Mouse (Mus musculus) splenic B cell, adult 2 months (primary cell): ENCODE data around the gene Nudt2.
"Not testable (repeated sequence)": the region's sequence is repeated elsewhere in the genome, so short reads cannot be mapped to it uniquely, and the experiment has no call there.

Source experiments
- DNase-seq: peaks from one replicate; pipeline ENCODE4 v3.0.0-alpha.2; 2011; ENCODE audit warnings: low read depth, low spot score
- H3K27me3 ChIP-seq: 2 replicates; pipeline ENCODE4 v1.6.1; 2012; ENCODE audit warnings: mild to moderate bottlenecking, low read length, moderate library complexity, mixed read lengths; ENCODE audit not compliant: control insufficient read depth, poor library complexity, insufficient read depth, severe bottlenecking
- H3K36me3 ChIP-seq: 2 replicates; pipeline ENCODE4 v1.6.1; 2012; ENCODE audit warnings: mild to moderate bottlenecking, low read length, moderate library complexity, mixed read lengths; ENCODE audit not compliant: control insufficient read depth, poor library complexity, insufficient read depth, severe bottlenecking

The Nudt2 gene

DNA sequence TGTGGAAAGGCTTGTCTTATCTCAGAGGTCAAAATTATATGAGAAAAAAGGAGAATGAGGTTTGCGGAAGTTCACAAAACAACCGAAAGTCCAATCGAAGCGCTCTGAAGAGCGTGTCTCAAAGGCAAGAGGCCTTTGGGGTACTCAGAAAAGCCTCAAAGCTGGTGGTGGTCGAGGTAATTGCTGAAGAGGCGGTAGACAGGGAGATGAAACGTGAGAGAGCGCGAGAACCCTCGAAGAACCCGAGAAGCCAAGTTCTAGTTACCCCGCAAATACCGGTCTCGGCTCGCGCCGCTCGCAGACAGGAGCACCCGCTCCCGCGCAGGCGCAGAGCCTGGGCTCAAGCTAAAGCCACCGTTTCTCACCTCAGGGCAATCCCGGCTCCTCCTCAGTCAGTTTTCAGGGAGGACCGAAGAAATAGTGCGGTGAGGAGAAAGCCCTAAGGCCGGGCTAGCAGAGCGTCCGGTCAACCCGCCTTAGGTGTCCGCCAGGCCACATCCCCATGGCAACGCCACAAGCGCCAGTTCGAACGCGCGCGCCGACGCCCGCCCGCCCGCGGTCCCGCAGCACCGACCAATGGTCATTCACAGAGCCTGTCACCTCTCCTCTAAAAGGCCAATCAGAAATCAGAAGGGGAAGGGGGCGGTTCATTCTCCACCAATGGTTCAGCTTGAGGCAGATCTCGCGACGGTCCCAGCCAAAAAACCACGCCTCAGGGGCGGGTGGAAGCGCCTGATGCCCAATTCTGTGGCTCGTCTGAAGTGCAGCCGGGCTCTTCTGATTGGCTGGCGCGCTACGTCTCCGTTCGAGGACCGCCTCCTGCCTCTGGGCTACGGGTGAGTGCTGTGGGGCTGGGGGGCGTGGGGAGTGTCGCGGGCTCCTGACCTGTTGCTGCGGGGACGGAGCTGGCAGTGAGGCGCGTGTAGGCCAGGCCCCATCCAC lies at the start of gene Nudt2, which contains the start of gene Kif24:
TSS of gene Nudt2 (plus strand) at position 807 of the 942 bp plus-strand sequence.
TSS of gene Kif24 (minus strand) at position 543 of the 942 bp plus-strand sequence.
- Histone ChIP-seq H3K27me3 (no peaks in the 10 kb centered on the region), H3K36me3 (no peaks in the 10 kb centered on the region)
- DNase-seq: peak; percentile 99

DNA sequence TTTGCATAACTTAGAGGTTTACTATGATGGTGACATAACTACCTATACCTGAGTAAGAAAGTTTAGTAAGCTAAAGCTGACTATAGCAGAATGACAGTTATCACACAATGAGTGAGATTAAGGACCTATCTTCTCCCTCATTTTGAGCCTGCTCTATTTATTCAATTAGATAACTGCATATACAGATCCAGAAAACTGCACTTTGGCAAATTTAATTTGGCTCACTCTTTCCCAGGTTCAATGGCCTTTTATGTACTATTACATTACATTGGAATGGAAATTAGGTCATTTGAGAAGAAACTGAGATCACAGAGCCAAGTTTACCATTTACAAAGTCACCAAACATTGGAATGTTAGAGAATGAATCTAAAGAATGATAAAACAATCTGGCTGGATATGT lies 48.0 kb upstream of the Nudt2 start:
- DNase-seq: no peak
- Histone ChIP-seq H3K36me3 (no peaks in the 10 kb centered on the region), H3K27me3 (no peaks in the 10 kb centered on the region)

DNA sequence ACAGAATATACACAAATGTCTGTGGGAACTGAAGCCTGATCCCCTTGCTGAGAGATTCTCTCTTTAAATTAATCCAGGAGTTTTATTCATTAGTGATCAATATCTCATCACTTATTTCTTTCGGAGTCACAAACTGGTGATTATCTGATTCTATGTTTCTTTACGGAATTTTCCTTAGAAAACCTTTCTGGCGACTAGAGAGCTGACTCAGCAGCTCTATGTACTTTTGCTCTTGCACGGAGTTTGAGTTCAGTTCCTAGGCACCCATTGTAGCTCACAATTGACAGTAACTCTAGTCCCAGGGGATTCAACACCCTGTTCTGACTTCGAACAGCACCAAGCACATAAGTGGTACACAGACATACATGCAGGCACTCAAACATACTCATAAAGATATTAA lies 26.0 kb upstream of the Nudt2 start:
- H3K27me3 ChIP-seq: no peaks in the 10 kb centered on the region
- DNase-seq: no peak
- no peaks in the 10 kb centered on the region for H3K36me3 ChIP-seq

DNA sequence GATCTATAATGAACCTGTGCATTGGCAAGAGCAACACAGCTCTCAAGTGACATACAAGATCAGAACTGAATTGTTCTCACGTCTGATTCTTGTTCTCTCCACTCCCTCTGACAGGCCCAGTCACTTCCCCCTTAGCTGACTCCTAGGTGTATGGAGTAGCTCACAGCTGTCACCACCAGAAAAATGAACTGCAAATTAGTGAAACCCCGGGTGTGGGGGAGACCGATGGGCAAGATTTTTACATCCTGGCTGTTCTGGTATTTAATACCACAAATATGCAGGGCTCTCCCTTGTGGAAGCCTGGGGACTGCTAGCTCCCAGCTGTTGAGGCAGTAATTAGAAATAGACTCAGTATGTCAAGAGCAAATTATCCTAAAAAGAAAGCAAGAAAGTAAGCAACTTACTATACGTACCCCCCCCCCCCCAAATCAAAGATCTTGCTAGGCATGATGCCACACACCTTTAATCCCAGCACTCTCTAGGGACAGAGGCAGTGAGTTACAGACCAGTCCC lies 22.1 kb upstream of the Nudt2 start:
- H3K36me3 ChIP-seq: 0 out of 2 replicates have a peak, but pooled peaks cover 1% of the 10 kb centered on the region
- no peak for DNase-seq
- H3K27me3 ChIP-seq: no peaks in the 10 kb centered on the region

DNA sequence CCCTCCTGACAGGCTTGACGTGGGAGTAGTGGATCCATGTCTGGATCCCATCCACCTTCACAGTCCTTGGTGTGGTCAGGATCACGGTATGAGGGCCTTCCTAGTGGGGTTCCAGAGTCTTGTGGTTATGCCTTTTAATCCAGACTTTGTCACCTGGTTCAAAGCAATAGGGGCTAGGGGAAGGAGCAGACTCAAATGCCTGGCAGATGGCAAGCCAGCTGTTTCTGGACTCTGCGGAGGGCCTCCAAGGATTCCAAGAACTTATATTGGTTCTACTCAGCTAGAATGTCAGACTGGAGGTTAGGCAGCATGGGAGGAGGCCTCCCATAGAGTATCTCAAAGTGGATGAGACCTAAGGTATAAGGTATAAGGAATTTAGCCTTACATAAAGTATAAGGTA lies 17.4 kb upstream of the Nudt2 start:
- DNase-seq: no peak
- 0 out of 2 replicates have a peak, but pooled peaks cover 1% of the 10 kb centered on the region for H3K36me3 ChIP-seq

DNA sequence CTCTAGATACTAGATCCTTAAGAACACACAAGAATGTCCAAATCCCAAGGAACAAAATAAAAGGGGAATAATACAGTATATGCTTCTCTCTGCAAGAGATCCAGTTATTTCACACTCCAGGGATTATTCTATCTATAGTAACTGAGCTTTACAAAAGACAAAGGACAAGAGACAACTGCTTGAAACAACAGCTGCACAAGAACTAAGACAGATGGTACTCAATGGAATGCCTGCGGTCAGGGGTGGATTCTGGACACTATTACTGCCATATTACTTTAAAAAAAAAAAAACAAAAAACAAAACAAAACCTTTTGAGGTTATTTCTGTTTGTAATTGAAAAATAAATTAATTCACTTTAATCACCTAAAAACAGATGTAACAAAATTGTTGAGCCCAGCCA lies 4.3 kb upstream of the Nudt2 start:
- H3K36me3 ChIP-seq: no peaks in the 10 kb centered on the region
- no peaks in the 10 kb centered on the region for H3K27me3 ChIP-seq

More for the DNA sequence above, 17.4 kb upstream of the Nudt2 start:
- H3K27me3 ChIP-seq: no peaks in the 10 kb centered on the region

DNA sequence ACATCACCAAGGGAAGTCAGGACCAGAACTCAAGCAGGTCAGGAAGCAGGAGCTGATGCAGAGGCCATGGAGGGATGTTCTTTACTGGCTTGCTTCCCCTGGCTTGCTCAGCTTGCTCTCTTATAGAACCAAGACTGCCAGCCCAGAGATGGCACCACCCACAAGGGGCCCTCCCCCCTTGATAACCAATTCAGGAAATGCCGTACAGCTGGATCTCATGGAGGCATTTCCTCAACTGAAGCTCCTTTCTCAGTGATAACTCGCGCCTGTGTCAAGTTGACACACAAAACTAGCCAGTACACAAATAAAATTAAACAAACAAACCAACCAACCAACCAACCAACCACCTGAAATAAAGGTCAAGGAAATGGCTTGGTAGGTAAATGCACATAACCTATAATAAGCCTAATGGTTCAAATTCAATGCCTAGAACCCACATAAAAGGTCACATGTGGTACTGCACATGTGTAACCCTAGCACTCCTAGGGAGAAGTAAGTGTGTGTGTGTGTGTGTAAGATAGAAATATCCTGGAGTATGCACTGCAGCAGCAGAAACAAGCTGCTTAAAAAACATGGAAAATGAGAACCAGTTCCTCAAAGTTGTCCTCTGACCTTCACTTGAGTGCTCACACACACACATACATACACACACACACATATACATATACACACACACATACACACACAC lies 1.8 kb upstream of the Nudt2 start:
- not testable (repeated sequence) for H3K36me3 ChIP-seq, H3K27me3 ChIP-seq
- peak; percentile 3 for DNase-seq

More for the DNA sequence above, 4.3 kb upstream of the Nudt2 start:
- no peak for DNase-seq

DNA sequence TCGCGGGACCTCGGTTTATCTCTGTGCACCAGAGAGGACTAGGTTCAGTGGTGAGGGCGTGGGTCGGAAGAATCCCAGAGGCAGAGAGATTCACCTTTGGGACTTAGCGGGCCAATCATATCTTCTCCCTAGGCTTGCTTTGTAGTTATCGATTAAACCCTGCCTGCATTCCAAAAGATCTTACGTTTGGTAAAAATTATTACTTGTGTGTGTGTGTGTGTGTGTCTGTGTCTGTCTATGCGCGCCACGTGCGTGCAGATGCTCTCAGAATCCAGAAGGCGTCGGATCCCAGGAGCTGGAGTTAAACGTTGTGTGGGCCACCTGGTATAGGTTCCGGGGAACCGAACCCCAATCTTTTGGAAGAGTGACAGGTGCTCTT lies 325 bp downstream of the Nudt2 start:
- Histone ChIP-seq H3K36me3 (no peaks in the 10 kb centered on the region), H3K27me3 (no peaks in the 10 kb centered on the region)
- DNase-seq: peak; percentile 44

DNA sequence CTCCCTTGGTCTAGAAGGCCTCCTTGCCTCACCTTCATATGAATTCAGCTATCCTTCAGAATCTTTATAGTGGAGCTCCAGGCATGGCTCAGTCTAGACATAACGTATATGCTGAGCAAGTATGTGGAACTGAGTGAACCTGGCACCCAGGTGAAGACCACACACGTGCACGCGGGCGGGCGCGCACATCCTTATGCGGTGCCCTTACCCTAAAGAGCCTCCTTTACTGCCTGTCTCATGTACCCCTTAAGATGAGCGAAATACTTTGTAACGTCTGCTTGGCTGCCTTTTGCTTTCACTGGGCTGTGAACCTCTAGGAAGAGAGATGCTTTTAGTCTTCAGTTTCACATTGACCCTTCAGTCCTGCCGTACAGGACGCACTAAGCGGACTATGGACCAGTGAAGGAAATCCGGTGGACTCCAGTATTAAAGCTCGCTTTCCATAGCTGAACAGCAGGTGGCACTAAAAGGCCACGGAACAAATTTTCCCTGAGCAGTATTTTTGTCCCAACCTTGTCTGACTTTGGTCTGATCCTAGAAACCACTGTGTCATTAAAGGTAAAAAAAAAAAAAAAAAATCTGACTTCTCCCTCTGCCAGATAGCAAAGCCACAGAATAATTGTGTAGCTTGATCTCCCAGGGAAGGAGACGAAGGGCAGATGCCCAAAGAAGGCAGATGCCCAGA lies 3.6 kb downstream of the Nudt2 start:
- DNase-seq: peak; percentile 61
- Histone ChIP-seq H3K27me3 (no peaks in the 10 kb centered on the region), H3K36me3 (no peaks in the 10 kb centered on the region)

DNA sequence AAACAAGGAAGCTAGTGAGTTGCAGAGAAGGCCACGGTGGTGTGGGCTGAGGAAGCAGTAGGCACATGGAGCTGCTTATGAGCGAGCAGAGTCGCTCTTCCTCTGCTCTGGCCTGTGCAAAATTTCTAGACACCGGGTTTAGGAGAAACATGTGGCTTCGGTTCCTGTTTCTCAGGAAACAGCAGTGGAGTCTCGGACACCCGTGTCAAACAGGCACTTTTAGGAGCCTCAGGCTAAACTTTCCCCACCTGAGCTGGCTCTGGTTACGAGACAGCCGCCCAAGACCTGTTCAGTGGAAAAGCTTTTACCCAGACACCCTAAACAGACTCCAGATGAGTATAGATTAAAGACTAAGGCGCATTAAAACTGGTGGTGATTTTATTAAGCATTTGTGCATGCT lies 4.2 kb downstream of the Nudt2 start:
- Histone ChIP-seq H3K36me3 (no peaks in the 10 kb centered on the region), H3K27me3 (no peaks in the 10 kb centered on the region)
- DNase-seq: no peak

DNA sequence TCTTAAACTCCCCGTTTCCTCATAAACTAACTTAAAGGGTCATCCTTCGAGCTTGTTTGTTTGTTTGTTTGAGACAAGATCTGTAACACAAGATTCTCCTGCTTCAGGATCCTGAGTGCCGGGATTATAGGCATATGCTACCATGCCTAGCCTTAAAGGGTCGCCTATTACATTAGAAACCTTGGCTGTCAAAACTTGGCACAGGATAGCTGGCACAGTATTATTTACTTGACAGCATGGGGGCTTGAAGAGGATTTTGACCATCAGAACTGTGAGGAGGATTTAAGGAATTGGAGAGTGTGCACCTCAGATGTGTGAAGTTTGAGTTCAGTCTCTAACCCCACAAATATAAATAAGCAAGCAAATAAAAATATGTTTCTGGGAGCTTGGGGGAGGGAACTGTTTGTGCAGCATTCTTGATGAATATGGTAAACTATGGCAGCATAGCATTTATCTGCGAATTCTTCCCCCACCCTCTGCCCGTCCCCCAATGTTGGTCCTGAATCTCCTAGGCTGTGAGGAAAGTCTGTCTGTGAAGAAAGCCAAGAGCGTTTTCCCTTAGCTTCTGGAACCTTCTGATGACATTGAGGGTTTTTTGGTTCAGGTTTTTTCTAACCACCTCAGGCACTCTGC lies 5.2 kb downstream of the Nudt2 start:
- Histone ChIP-seq H3K36me3 (no peaks in the 10 kb centered on the region), H3K27me3 (no peaks in the 10 kb centered on the region)
- DNase-seq: no peak

DNA sequence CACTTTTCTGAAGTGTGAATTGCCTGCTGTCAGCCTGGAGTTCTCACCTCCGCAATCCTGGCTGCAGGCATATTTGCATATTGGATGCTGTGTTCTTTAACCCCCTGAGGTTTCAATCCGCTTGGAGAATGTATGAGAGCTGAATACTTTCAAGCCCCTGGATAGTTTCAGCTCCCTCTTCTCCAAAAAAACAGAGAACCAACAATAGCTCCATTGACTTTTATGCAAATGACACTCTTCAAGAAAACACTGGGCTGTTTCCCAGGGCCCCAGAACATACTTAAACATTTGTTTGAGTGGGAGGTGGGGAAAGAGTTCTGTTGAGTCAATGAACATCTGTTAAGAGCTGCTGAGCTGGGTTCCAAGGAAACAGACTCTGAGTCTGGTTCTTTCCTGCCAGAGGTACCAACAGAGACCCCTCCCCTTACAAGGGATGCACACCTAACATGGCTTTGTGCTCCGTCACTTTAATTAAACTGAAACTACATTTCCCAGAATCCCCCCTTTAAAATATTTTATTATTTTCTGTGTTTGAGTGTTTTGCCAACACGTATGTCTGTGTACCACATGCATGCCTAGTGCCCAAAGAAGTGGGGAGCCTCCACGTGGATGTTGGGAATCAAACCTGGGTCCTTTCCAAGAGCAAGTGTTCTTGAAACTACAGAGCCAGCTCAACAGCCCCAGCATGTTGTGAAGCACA lies 5.9 kb downstream of the Nudt2 start:
- no peaks in the 10 kb centered on the region for H3K27me3 ChIP-seq
- no peak for DNase-seq
- no peaks in the 10 kb centered on the region for H3K36me3 ChIP-seq

DNA sequence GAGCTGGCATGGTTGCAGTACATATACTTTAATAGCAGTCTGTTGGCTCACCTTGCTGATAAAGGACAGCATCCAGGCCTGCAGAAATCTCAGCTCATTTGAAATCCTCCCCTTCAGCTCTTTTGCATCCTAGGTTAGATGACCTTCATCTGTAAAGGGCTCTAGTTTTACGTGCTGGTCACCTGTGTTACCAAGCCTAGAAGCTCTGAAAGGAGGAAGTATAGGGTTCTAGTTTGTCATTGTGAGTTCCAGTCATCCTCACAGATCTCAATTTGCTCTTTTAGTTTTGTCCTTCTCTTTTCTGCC lies 6.4 kb downstream of the Nudt2 start:
- H3K36me3 ChIP-seq: no peaks in the 10 kb centered on the region
- DNase-seq: no peak
- H3K27me3 ChIP-seq: no peaks in the 10 kb centered on the region

DNA sequence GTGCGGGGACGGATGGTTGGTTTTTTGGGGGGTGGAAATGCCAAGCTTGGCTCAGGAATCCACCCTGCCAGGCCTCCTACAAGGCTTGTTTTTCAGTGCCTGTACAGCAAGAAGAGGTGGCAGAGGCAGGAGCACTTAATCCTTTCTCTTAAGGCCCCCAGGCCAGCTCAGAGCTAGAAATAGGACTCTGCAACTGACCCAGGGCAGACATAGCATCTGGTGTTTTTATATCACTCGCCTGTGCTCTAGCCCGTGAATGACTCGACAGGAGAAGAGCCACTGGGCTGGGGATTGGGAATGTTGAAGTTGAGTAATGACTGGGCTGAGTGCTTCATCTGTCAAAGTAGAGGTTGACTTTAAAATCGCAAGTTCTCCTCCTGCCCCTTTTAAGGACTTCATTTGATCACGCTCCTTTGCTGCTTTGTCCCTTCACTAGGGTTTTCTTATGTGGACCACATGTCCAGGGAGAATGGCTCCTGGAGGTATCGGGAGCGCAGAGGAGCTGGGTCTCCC lies 12.8 kb downstream of the Nudt2 start:
- DNase-seq: no peak
- H3K27me3 ChIP-seq: no peaks in the 10 kb centered on the region
- H3K36me3 ChIP-seq: no peaks in the 10 kb centered on the region
